Mouse (Mus musculus) ES-E14 (cell line): ENCODE data around the gene Dab2ip. TPM values are rescaled to one million over a fixed set of nuclear protein-coding genes. Genes with fewer than 3 reads are reported as not detected.
A peak's percentile ranks its signal among the peaks of the same experiment; 100 is the strongest.

Experiments used
- DNase-seq: peaks from one replicate; pipeline ENCODE4 v3.0.0-alpha.2; 2013; ENCODE audit warnings: low read depth, low spot score
- H3K27ac ChIP-seq: 2 replicates; pipeline ENCODE4 v1.5.1; 2012; ENCODE audit warnings: low read depth, mild to moderate bottlenecking, low read length, moderate library complexity, mixed read lengths; ENCODE audit not compliant: poor library complexity, insufficient read depth, severe bottlenecking
- H3K36me3 ChIP-seq: 2 replicates; pipeline ENCODE4 v1.6.1; 2012; ENCODE audit warnings: mild to moderate bottlenecking, low read length, moderate library complexity, mixed read lengths; ENCODE audit not compliant: control insufficient read depth, poor library complexity, insufficient read depth, severe bottlenecking
- H3K4me1 ChIP-seq, 2 experiments: fragments of 150-350 bp in 1 of 2; sonication (generic) in 1 of 2; 2 replicates each; pipeline ENCODE4 v1.6.1; 2012; ENCODE audit warnings: low read length in 2 of 2, mild to moderate bottlenecking in 1 of 2, mixed read lengths in 1 of 2; ENCODE audit not compliant: control insufficient read depth in 2 of 2, insufficient read depth in 2 of 2, poor library complexity in 1 of 2
- H3K4me3 ChIP-seq, 2 experiments: fragments of 150-350 bp in 1 of 2; sonication (generic) in 1 of 2; 2 replicates each; pipeline ENCODE4 v1.5.1; 2012; ENCODE audit warnings: low read length in 2 of 2, low read depth in 1 of 2, mild to moderate bottlenecking in 1 of 2, mixed read lengths in 1 of 2; ENCODE audit not compliant: insufficient read depth in 1 of 2, poor library complexity in 1 of 2, severe bottlenecking in 1 of 2
- H3K9ac ChIP-seq: 2 replicates; pipeline ENCODE4 v1.6.1; 2012; ENCODE audit warnings: low read depth, mild to moderate bottlenecking, low read length, mixed read lengths; ENCODE audit not compliant: poor library complexity, insufficient read depth, severe bottlenecking
- H3K9me3 ChIP-seq: fragments of 150-350 bp; sonication (generic); 2 replicates; pipeline ENCODE4 v1.6.1; 2012; ENCODE audit warnings: low read depth, mild to moderate bottlenecking, low read length; ENCODE audit not compliant: control insufficient read depth, insufficient read depth
- CHD2 ChIP-seq: IDR thresholded peaks from 2 replicates; pipeline ENCODE4 v1.6.1; 2014; ENCODE audit warnings: mild to moderate bottlenecking, low read depth, low read length, inconsistent platforms
- HCFC1 ChIP-seq: IDR thresholded peaks from 2 replicates; pipeline ENCODE4 v1.6.1; 2012; ENCODE audit warnings: low read length, inconsistent platforms, borderline replicate concordance; ENCODE audit not compliant: insufficient read depth
- MAFK ChIP-seq: IDR thresholded peaks from 2 replicates; pipeline ENCODE4 v1.6.1; 2014; ENCODE audit warnings: mild to moderate bottlenecking, low read depth, low read length, inconsistent platforms; ENCODE audit not compliant: insufficient read depth
- ZC3H11A ChIP-seq: IDR thresholded peaks from 2 replicates; pipeline ENCODE4 v1.6.1; 2012; ENCODE audit warnings: low read depth, mild to moderate bottlenecking, inconsistent platforms, low read length, borderline replicate concordance
- ZNF384 ChIP-seq: IDR thresholded peaks from 2 replicates; pipeline ENCODE4 v1.6.1; 2012; ENCODE audit warnings: low read depth, low read length, inconsistent platforms
- in situ Hi-C, 2 experiments: fragments of 600-800 bp; cut with MboI; formaldehyde crosslinking; loops; one replicate each; pipeline ENCODE4 v1.15.1; 2025; ENCODE audit warnings: low sequenced_read_pairs in 2 of 2, inconsistent platforms in 1 of 2; ENCODE audit not compliant: unreplicated experiment in 2 of 2
- total RNA-seq: library from RNA; depleted of rRNA; stranded (reverse); fragments of 300-350 nt; gene quantifications from 2 replicates; pipeline ENCODE4 v1.2.3, GENCODE M21; 2012

Dab2ip gene
- total RNA-seq, 1 experiment: 46.9 TPM

GRCm38 (mm10) chr2:35720550-35720949, 162.5 kb downstream of the Dab2ip start:
- TF ChIP-seq ZC3H11A (no peak), MAFK (no peak), HCFC1 (no peak), ZNF384 (no peak), CHD2 (no peak)
- in situ Hi-C loops: no loop called here
- Histone ChIP-seq H3K9me3 (no peaks in the 10 kb centered on the region), H3K9ac (no peak overlapping the region), H3K36me3 (peaks cover 60% of the 10 kb centered on the region), H3K4me3 (peak overlapping the region in 1 of 2 experiments; percentile 16; a peak in 1 of 4 replicates), H3K4me1 (peaks cover 3% of the 10 kb centered on the region in 2 experiments; a peak in 2 of 4 replicates), H3K27ac (no peak overlapping the region)
- DNase-seq: no peak

DNA sequence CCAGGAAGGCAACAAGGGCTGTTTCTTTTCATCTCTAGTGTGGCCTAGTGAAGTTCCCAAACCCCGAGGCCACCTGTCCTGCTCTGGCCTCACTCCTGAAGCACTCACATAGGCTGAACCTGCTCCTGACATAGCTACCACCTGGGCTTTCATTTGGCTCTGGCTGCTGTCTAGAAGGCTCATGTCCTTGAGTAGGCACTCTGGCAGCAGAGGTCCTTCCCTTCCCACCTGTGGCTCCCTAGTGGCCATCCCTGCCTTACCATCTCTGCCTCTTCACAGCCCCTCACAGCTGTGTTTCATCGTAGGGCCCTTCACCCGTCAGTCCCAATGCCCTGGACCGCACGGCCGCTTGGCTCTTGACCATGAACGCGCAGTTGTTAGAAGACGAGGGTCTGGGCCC, 162.9 kb downstream of the Dab2ip start:
- in situ Hi-C loops: no loop called here
- peaks cover 60% of the 10 kb centered on the region for H3K36me3 ChIP-seq

GRCm38 (mm10) chr2:35722821-35723220, 164.8 kb downstream of the Dab2ip start:
- Histone ChIP-seq H3K27ac (no peak overlapping the region), H3K4me3 (no peak overlapping the region), H3K36me3 (peaks cover 67% of the 10 kb centered on the region), H3K9me3 (no peaks in the 10 kb centered on the region), H3K4me1 (peaks cover 0 to 3% of the 10 kb centered on the region in 2 experiments; a peak in 1 of 4 replicates), H3K9ac (no peak overlapping the region)
- no peak for DNase-seq
- TF ChIP-seq HCFC1 (no peak), MAFK (no peak), CHD2 (no peak), ZNF384 (no peak), ZC3H11A (no peak)
- in situ Hi-C loops: no loop called here

More for the DNA sequence above, 162.9 kb downstream of the Dab2ip start:
- Histone ChIP-seq H3K27ac (no peak overlapping the region), H3K4me3 (no peak overlapping the region), H3K9me3 (no peaks in the 10 kb centered on the region), H3K4me1 (peaks cover 0 to 3% of the 10 kb centered on the region in 2 experiments; a peak in 1 of 4 replicates), H3K9ac (no peak overlapping the region)
- TF ChIP-seq ZNF384 (no peak), MAFK (no peak)
- DNase-seq: no peak

GRCm38 (mm10) chr2:35723267-35723666, 165.2 kb downstream of the Dab2ip start:
- no peak for TF ChIP-seq ZC3H11A
- TF ChIP-seq CHD2: no peak
- TF ChIP-seq HCFC1: no peak
- no peak for TF ChIP-seq ZNF384
- no peak for TF ChIP-seq MAFK
- H3K36me3 ChIP-seq: peaks cover 67% of the 10 kb centered on the region
- no peak for DNase-seq

DNA sequence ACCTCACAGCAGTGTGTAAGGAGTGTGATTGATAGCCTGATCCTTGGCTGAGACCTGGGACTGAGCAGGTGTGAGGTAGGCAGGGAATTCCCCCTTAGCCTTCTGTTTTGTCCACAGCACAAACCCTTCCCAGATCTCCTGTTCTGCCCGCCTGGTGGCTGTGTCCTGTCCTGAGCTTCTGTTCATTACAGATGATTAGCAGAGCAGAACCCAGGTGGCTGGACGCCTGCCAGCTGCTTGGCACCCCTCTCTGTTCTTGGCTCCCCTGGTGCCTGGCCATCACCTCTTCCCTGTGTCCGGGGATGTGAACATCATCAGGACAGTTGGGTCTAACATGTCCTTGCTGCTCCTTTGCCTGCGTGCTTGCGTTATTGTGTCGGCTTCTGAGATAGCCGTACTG, 165.6 kb downstream of the Dab2ip start:
- no peaks in the 10 kb centered on the region for H3K9me3 ChIP-seq
- no peak for DNase-seq
- H3K9ac ChIP-seq: no peak overlapping the region
- in situ Hi-C loops: no loop called here
- peaks cover 0 to 6% of the 10 kb centered on the region in 2 experiments; a peak in 1 of 4 replicates for H3K4me1 ChIP-seq
- H3K36me3 ChIP-seq: peaks cover 68% of the 10 kb centered on the region
- H3K27ac ChIP-seq: no peak overlapping the region
- TF ChIP-seq CHD2 (no peak), ZC3H11A (no peak), ZNF384 (no peak), MAFK (no peak)
- H3K4me3 ChIP-seq: no peak overlapping the region

More at GRCm38 (mm10) chr2:35723267-35723666, 165.2 kb downstream of the Dab2ip start:
- H3K9me3 ChIP-seq: no peaks in the 10 kb centered on the region
- peaks cover 0 to 3% of the 10 kb centered on the region in 2 experiments; a peak in 1 of 4 replicates for H3K4me1 ChIP-seq
- H3K27ac ChIP-seq: no peak overlapping the region
- H3K4me3 ChIP-seq: no peak overlapping the region
- in situ Hi-C loops: no loop called here
- H3K9ac ChIP-seq: no peak overlapping the region
